Mouse (Mus musculus) spleen, adult 2 months (tissue): ENCODE data around the gene Gna14.

Experiments used
- CTCF ChIP-seq: fragments of 200-500 bp; IDR thresholded peaks from 2 replicates; pipeline ENCODE4 v1.5.1; 2011; ENCODE audit warnings: mild to moderate bottlenecking, inconsistent platforms; ENCODE audit not compliant: insufficient read depth, insufficient read length, insufficient replicate concordance; ENCODE audit errors: extremely low read depth
- POLR2A ChIP-seq: fragments of 200-500 bp; IDR thresholded peaks from 2 replicates; pipeline ENCODE4 v1.6.1; 2011; ENCODE audit warnings: low read depth, low read length, inconsistent platforms

- no peak for TF ChIP-seq CTCF
- no peak for TF ChIP-seq POLR2A
Measured at GRCm38 (mm10) chr19:16585379-16585778, 149.8 kb downstream of the Gna14 start.
